Mouse (Mus musculus) CD4-positive helper T cell, adult 2 months (primary cell): ENCODE measurements at regions not wholly inside any gene's neighbourhood (a gene's known extent, or its start where the extent isn't known, plus 50 kb on each side); places are given as distances from the start of the nearest gene placed in this dataset.

Experiments
- DNase-seq: peaks from one replicate; pipeline ENCODE4 v3.0.0-alpha.2; 2012; ENCODE audit warnings: low read depth, missing footprints, low spot score

DNA sequence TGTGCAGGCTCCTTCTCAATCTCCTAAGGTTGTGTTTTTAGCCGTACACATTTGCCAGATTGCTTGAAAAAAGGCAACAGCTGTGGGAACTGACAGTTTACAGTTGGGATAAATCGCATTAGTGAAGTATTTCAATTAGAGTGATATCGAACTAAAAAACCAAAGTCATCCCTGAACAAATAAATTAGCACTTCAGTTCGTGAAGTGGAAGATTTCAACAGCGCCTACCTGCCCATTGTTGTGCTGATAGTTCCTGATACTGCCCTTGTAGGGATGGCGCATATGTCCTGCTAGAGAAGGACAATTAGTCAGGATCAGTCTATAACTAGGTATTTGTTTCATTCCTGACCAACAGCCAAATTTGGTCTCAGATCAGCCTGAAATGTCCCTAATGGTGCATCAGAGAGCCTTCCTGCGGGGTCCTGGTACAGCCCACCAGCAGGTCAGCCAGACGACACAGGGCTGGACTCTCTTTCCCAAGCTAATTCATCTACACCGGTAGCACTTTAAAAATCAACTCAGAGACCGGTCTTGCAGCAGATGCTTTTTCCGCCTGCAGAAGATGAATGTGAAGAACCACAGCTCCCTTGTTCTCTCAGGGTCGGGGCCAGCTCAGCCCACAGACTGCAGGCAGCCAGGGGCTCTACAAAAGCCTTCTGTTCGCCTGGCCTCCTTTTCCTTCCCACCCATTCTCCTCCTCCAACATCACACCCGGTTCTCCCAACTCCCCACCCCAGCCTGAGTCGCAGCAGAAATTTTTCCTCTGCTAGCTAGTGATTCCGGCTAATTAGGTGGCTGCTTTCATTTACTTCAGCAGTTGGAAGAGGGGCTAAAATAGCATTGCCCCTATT, 146.1 kb downstream of the Psat1 start:
- DNase-seq, result no peak

DNA sequence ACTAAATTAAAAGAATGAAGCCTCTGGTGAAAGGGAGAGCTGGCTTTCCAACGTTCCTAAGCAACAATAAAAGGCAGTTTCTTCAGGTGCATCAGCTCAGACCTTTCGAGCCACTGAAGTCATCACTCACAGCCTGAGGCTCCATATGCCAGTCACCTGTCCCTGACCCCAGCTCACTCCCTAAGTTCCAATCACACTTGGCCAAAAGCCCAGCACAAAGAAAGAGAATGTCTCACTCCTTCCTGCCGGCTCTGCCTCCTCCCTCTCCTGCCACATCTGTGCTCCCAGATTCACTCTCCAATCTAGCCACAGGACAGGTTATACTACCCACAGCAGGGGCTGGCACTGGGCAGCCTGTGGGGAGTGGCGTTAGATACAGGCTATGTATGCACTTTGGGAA, 150.7 kb downstream of the Psat1 start:
- DNase-seq, result no peak

DNA sequence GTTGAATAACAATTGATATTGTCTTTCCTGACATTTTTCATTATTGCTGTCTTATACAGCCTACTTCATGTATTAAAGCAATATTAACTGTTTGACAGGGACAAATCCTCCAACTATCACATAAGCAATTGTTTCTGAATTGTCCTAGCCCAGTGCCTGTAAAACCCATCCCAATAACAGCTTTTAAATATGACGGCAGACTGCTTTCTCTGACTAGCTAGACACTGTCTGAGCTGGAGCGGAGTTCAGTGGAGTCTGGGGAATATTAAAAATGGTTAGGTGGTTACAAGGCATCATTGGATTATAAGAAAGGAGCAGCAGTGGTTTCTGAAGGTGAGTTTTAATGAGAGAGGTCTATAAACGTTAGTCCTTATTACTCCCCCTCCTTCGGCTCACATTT, 155.2 kb downstream of the Psat1 start:
- no peak for DNase-seq

DNA sequence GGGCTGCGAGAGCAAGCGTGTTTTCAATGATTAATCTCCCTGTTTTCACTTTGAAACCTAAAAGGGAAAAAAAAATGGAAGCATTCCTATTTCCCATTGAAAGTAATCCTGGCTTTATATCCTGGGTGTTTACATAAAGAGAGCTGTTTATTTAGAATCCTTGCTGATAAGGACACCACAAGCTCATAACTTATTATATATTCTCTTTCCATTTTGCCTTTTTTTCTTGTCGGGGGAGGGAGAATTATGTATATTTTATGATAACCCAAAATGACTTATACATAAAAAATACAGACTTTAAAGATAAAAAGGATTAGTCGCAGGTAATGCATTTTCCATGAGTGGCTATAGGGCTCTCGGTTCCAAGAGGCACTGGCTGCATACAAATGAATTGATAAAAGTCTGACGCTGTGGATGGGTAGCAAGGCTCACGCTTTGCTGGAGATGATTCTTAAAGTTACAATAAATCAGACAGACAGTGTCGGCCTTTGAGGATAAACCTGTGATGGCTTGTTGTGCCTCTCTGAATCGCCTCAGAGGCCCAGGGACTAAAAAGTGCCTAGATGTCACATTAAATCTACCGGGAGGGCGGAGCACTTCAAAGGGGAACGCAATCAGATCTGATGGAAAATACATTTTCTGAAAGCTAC, 155.7 kb downstream of the Psat1 start:
- DNase-seq, result no peak

DNA sequence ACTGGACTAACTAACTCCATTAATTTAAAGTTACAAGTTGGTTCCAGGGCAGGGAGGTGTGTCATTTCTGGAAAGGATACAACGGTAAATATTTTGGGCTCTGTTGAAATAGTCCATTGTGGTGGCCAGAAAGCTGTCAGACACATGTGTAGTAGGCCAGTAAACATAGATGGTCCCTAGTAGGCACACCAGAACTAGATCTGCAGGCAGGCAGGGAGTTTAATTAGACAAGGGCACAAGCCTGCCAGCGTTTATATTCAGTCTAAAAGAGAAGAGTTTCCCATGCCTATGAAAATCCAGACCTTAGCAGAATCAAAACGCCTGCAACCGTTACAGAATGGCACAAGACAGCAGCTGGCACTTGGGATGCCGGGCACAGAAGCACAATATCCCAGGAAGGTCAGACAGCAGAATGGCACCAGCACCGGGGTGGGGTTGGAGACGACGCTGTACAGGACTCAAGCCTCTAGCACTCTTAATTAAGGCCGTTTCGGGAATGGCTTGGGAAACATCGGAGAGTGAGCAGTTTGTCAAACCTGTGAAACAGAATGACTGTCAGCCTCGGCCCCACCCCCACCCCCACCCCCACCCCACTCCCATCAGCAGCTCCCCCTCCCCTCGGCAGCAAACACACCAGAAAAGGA, 156.4 kb downstream of the Psat1 start:
- no peak for DNase-seq

DNA sequence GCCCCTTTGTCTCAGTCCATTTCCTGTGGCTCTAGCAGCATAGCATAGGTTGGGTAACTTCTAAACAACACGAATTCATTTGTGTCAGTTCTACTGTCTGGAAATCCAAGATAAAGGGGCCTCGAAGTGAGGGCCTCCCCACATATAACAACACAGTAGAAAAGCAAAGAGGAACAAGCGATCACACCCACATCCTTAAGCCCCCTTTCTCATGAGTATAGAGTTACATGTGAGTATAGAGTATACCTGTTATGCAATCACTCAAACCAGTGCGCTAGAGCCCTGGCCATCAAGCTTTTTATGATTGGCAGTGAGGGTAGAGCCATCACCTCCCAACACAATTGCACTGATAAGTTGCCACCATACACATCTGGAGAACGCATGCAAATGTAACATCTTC, 157.4 kb downstream of the Psat1 start:
- DNase-seq, result no peak

DNA sequence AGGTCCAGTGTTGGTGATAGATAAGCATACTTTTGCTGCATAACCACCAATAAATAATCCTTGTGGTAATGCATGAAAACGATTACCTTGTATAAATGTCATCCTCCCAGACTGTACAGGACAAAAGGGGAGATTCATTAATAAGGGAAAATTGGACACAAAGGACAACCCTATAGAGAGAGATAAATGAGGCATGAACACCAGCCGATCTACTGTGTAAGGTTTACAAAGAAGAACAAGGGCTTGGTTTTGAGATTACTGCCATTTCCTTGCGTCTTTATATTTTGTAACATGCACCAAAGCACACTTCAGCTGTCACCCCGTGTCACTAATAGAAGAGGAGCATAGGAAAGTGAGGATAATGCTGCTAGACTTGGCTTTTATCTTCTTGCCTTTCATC, 162.5 kb downstream of the Psat1 start:
- no peak for DNase-seq

DNA sequence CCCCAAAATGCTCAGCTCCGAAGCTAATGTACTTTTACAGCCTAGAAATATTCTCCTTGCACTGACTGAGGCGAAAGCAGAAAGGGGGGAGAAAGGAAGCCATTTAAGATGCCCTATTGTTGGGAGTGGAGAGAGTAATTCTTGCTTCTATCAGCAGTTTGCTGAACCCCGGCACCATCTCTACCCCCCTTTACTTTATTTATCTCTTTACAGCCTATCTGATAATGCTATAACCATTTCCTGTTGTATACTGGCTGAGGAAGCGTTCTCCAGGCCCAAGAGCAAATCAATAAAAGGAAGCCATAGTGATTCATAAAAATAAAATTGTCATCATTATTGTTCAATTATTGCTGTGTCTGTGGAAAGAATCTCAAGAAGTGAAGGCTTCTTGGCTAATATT, 177.5 kb downstream of the Psat1 start:
- DNase-seq, result no peak

DNA sequence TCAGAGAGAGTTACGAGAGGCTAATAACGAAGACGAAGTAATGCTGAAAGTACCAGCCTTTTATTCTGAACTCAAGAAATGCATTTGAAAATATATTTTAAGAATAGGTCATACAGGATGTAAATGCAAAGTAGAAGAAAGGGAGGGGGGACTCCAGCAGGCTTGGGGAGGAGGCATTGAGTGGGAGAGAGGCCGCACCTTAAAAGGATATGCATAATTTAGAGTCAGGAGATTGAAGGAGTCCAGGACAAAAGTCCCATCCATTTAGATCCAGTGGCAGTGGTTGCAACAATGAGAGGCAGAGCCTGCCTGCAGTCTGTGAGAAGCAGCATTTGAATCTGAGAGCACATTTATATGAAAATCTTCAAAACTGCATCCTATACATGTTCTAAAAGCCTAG, 186.1 kb downstream of the Psat1 start:
- no peak for DNase-seq

DNA sequence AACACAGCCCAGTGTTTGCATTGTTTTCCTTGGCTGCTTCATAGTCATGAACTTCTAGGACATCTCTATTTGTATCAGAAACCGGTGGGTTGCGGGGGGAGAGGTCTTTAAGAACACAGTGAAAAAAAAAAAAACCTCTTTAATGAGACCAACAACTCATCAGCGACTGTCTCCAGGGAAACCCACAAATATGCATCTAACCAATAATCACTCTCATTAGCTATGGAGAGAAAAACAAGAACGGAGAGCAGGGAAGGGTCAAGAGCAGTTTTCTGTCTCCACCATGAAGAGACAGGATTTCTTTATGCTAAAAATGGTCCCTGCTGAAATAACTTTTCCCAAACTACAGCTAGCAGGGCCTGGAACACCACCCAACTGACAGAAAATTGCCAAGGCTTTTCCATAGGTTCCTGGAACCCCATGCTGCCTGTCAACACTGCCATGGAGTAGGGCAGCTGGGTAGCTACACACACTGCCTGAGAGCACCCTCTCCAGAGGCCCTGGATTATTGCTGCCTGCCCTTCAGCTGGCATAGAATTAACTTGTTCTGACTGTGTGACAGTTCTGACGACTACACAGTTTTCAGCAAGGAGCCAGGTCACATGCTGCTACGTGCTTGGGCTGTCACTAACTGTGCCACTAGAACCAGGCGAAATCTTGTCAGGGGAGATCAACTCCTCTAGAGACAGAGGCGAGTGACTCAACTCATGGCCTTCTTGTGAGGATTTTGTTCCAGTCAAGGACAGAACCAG, 201.9 kb downstream of the Psat1 start:
- no peak for DNase-seq

DNA sequence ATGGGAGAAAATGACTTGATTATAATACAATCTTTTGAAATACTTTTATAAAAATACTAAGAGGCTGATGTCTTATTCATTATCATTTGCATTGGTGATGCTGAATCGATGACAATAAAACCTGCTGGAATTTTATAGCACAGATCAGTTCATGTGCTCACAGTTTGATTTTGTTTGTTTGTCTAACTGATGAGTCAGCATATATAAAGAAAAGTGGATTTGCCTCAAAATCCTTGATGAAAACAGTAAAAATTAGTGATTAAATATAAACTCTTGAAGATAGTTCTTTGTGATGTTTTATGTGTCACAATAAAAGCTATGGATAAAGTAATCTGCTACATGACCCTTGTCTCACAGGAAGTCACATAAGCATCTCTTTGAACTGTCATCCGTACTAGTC, 210.9 kb downstream of the Psat1 start:
- no peak for DNase-seq

DNA sequence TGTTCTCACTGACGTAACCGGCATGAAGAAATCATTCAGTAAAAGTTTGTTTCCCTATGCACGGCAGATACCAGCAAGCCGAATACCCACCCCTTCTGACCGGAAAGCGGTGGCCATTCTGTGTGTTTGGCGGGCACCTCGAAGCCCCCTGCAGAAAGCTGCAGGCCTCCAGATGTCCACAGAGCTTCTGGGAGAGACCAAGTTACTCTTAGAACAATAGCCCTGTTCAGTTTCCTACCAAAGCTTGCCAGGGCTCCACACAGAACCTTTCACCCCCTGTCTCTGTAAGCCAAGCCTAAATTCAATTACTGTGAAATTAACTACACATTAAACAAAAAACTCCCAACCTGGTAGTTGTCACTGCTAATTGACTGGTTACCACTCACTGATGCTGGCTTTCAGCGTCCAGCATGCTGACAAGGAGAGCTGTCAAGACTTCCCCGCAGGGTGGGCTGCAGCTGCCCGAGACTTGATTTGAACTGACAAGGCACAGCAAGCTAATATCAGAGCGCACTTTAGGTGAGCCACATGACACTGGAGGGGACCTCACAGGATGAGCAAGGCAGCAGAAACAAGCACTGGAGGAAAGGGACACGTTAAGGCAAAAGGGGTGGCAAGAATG, 220.2 kb downstream of the Psat1 start:
- no peak for DNase-seq

DNA sequence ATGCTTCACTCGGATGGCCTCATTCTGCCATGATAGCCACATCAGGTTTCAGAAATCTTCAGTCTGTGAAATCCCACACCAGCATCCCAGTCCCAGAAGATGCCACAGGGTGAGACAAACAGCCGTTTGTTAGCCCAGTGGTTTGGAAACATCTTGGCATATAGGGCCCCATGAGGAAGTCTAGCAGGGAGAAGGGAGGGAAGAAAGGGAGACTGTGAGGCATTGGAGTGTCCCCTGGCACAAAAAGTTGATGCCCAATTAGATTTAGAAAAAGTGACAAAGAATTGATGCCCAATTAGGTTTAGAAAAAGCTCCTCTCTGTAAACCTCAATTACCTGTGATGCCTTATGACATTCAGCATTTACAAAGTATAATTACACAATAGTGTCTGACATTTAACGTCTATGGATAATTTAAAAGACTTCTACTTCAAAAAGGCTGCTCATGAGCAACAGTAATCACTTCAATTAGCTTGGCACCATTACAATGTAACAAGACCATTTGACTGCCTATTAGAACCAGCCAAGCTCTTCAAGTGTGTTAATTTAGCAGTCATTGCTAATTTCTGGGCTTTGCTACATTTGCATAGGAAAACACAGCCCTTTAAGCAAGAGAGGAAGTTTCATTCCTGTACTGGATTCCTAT, 254.6 kb downstream of the Psat1 start:
- no peak for DNase-seq

DNA sequence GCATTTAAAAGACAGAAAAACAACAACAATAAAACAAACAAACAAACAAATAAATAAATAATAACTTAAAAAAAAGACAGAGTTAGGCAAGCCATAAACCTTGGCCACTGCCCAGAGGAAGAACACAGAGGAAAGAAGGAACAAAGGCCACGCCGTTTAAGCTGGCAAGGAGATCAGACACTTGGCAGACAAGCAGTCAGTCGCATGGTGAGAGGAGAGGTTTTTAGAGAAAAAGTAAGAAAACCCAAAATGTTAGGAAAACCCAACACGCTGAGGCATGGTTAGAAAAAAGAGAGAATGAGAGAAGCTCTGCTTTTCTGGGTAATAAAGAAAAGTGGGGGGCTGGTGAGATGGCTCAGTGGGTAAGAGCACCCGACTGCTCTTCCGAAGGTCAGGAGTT, 277.1 kb downstream of the Psat1 start:
- no peak for DNase-seq

DNA sequence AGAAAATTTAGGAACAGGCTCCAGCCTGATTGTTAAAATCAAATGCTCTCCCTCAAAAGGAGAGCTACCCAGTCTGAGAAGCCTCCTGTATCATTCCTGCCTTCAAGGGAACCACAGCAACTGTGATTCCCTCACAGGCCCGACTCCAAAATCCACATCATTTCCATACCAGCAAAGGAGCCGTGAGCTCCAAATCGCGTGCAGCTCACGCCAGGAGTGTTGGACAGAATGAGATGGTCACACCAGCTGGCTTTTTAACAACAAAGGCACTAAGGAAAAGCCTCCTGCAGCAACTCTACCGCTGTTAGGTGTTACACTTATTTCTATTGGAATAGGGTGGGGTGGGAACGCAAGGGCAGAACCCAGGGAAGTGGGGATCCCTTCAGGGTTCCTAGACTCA, 277.6 kb downstream of the Psat1 start:
- no peak for DNase-seq

DNA sequence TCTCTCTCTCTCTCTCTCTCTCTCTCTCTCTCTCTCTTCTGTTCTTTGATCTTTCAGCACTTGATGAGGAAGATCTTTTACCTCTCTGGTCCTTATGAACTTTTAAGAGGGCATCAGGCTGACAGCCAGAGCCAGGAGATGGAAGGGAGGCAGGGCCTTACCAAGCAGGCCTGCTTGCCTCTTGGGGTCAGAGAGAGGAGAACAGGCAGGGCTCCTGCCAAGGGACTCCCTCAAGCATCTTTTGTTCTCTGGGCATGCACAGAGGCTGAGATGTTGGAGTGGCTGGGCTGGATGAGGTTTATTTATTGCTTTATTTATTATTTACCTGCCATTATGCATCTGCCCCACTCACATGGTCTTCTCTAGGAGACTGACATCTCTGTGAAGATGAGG, 278.5 kb downstream of the Psat1 start:
- DNase-seq, result no peak

DNA sequence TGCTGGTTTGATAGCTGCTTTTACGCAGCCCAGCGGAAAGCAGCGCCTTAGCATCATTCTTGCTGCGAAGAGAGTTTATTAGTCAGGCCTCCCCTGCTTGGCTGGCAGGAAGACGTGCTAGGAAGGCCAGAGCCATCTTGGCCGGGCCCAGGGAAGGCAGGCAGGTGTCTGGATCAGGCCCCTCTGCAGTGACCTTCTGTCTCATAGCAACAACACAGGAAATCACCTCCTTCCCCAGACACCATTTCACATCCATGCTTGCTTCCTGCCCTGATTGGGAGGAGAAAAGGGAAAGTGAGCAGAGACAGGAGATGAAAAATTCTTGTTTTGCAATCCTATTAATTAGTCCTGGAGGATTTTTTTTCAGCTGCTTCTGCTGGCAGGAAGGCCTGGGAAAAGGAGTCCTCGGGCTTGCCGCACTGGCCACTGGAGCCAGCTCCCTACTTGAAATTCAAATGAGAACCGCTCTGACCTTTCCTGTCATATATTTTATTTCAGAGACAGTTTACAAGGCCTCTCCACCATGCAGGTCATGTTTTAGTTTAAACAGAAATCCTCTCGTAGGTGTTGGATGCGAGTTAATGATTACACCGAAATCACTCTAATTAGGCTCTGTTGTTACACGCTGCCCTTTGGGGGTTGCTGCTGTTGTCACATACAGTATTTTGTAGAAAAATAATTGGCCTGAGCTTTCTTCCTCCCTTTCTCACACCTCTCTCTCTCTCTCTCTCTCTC, 279.1 kb downstream of the Psat1 start:
- DNase-seq, result no peak

DNA sequence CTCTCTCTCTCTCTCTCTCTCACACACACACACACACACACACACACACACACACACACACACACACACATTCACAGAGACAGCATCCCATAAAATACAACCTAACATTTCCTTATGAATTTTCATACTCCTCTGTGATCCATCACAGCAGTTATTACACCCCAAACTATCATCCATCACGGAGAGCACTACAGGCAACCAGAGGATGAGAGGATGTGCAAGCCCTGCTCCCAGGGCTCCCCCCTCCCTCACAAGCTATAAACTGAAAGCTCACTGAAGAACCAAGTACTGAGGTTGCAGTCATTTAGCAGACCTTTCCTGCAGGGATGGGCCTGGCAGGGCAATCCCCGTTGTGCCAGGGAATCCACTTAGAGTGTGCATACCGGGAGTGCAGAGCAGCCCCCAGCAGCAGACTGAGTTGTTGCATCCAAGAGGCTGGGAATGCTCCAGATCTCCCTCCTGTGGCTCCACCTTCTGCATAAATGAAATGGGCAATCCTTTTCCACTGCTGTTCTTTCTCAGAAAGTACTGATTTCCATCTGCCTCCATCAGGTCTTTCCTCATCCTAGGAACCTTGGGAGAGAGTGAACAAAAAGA, 283.4 kb downstream of the Psat1 start:
- DNase-seq, result no peak

DNA sequence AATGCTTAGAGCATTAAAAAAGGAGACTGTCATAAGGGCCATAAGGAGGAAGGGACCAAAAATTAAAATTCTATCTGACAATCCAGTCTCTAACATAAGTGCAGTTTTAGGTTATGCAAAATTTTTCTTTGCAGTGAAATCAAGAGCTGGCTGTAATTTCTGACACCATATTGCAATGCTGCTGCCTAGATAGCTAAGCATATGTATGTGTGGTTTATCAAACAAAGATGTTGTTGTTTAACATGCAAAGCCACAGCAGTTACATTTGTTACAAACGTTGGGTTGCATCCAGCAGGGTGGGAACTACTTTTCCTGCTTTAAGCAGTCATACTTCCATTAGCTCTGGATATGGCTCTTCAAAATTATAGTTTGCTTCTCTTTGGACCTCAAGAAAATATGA, 288.5 kb downstream of the Psat1 start:
- DNase-seq, result no peak

DNA sequence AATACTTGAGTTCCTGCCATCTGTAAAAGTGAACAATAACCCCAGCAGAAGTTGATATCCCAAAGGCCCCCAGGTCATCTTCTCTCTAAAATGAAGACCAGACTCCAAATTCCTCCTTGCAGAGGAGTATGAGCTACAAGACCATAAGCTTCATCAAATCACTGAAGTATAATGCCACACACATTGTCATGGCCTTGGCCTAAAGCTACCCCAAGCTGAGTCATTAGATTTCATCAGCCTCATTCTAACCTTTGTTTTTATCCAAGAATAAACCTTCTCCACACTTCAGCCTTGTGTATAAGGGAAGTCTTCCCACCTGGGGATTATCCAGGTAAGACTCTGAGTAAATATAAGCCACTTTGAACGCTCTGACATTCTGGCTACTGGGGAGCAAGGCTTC, 289.3 kb downstream of the Psat1 start:
- DNase-seq, result no peak
